In genomic region chr7:118611185-118611749, GRCm38 (mm10) we compare ENCODE assay signal across 15 mouse cellular contexts. TPM values are rescaled to one million over a fixed set of nuclear protein-coding genes. Genes with fewer than 3 reads are reported as not detected.
"Had no signal": no experiment of that assay in that cellular context is flagged by ENCODE, and none has a peak within 500 bp of the region (broad histone marks: within the 10 kb centered on the region; RNA-seq: fewer than 3 reads in every experiment).

No protein-coding gene starts in this region.

- H3K9ac ChIP-seq: limb, embryonic 13.5 days; liver, embryonic 14.5 days; lung, embryonic 14.5 days had no signal

- H3K4me3 ChIP-seq: layer of hippocampus, adult 2 months; limb, embryonic 10.5 days; limb, embryonic 13.5 days; megakaryocyte, embryonic 14.5 days had no signal

- H3K27me3 ChIP-seq: limb, embryonic 13.5 days; megakaryocyte, embryonic 14.5 days had no signal

- H3K4me2 ChIP-seq: limb, embryonic 13.5 days; lung, embryonic 14.5 days; midbrain, embryonic 11.5 days had no signal

- H3K27ac ChIP-seq: kidney, postnatal 0 days; layer of hippocampus, adult 2 months; limb, embryonic 10.5 days; limb, embryonic 13.5 days; liver, embryonic 14.5 days had no signal

- ATAC-seq: lung, postnatal 0 days had no signal

- H3K36me3 ChIP-seq: limb, embryonic 10.5 days; limb, embryonic 13.5 days had no signal

- H3K4me1 ChIP-seq: limb, embryonic 10.5 days; limb, embryonic 13.5 days; megakaryocyte, embryonic 14.5 days had no signal

- DNase-seq: layer of hippocampus, adult 9-11 months; liver; thymus, adult 2 months; thymus, postnatal 14 days; thymus, postnatal 4 days had no signal

- H3K9me3 ChIP-seq: limb, embryonic 10.5 days; limb, embryonic 13.5 days had no signal

RNA-seq across cellular contexts. Expression of gene Tmc5, which starts 14.2 kb away (rescaled TPM):
- polyA plus RNA-seq: kidney, embryonic 14.5 days; limb, embryonic 10.5 days; liver, embryonic 14.5 days had no signal
